Mouse (Mus musculus): ENCODE measurements around the gene Kif3b.

DNA sequence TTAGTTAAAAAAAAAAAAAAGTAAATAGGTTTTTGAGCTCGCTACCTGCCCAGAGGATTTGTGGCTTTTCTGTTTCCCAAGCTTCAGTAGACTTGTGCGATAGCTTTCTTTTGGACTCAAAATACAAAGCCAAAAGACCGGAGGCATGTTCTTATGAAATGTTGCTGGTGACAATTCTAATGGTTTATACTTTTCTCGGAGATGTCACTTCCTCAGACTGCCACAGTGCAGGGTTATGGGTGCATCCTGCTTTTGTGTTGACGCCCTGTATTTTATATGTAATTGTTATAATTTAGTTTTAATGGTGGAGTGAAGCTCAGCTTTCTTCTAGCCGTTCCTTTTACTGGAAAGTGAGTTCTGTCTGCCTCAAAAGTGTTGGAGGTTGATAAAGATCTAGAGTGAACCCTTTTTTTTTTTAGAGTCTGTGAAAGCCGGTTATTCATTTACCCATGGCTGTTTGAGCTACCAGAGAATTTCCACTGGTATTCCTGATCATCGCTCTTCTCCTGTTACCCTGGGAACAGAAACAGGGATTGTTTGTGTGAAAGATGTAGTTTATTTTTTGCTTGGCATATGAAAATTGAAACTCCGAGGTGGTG lies 56.1 kb downstream of the Kif3b start:
- TF ChIP-seq CTCF (conservative IDR thresholded peaks at IDR 0.05; ENCODE audit: low read length) (no peak), NANOG (IDR thresholded peaks at IDR 0.05; ENCODE audit: borderline replicate concordance, low read length) (no peak), POU5F1 (IDR thresholded peaks at IDR 0.05; ENCODE audit: borderline replicate concordance, low read length) (no peak)

All from E14TG2a.4 (cell line).